Mouse (Mus musculus) embryonic fibroblast, embryonic 13.5 days (primary cell): Measurements from ENCODE around the gene Hpse2.

Source experiments
- CTCF ChIP-seq: IDR thresholded peaks from 2 replicates; pipeline ENCODE4 v1.5.1; 2011; ENCODE audit warnings: mild to moderate bottlenecking, control low read depth, low read length, moderate library complexity, borderline replicate concordance; ENCODE audit not compliant: insufficient read depth
- POLR2A ChIP-seq: IDR thresholded peaks from 2 replicates; pipeline ENCODE4 v1.6.1; 2011; ENCODE audit warnings: low read depth, mild to moderate bottlenecking, control low read depth, low read length, moderate library complexity

GRCm38 (mm10) chr19:42985372-42986314 is 402.5 kb downstream of the Hpse2 start:
- no peak for TF ChIP-seq CTCF
- no peak for TF ChIP-seq POLR2A
